Mouse (Mus musculus) hindbrain, embryonic 12.5 days (tissue): ENCODE measurements at regions not wholly inside any gene's neighbourhood (a gene's known extent, or its start where the extent isn't known, plus 50 kb on each side); places are given as distances from the start of the nearest gene placed in this dataset.
"Not testable (repeated sequence)": the region's sequence is repeated elsewhere in the genome, so short reads cannot be mapped to it uniquely, and the experiment has no call there.

Experiments
- ATAC-seq: fragments of 200-750 bp; cut with Nextera tagmentation; 2 replicates; pipeline ENCODE4 v1.8.0; 2017; ENCODE audit warnings: moderate TSS enrichment; ENCODE audit not compliant: low FRiP score
- H3K27ac ChIP-seq: fragments of 300-500 bp; sonication (generic); 2 replicates; pipeline ENCODE4 v1.5.1; 2016; ENCODE audit warnings: mild to moderate bottlenecking
- H3K27me3 ChIP-seq: fragments of 300-500 bp; sonication (generic); 2 replicates; pipeline ENCODE4 v1.6.1; 2016; ENCODE audit warnings: mild to moderate bottlenecking
- H3K36me3 ChIP-seq: fragments of 300-500 bp; sonication (generic); 2 replicates; pipeline ENCODE4 v1.6.1; 2016; ENCODE audit warnings: mild to moderate bottlenecking
- H3K4me1 ChIP-seq: fragments of 300-500 bp; sonication (generic); 2 replicates; pipeline ENCODE4 v1.6.1; 2016
- H3K4me2 ChIP-seq: fragments of 300-500 bp; sonication (generic); replicated peaks from 2 replicates; pipeline ENCODE4 v1.6.1; 2016; ENCODE audit warnings: mild to moderate bottlenecking
- H3K4me3 ChIP-seq: fragments of 300-500 bp; sonication (generic); 2 replicates; pipeline ENCODE4 v1.5.1; 2016; ENCODE audit warnings: mild to moderate bottlenecking
- H3K9ac ChIP-seq: fragments of 300-500 bp; sonication (generic); 2 replicates; pipeline ENCODE4 v1.6.1; 2016; ENCODE audit warnings: mild to moderate bottlenecking, moderate library complexity
- H3K9me3 ChIP-seq: fragments of 300-500 bp; sonication (generic); replicated peaks from 2 replicates; pipeline ENCODE4 v1.6.1; 2016; ENCODE audit warnings: mild to moderate bottlenecking
- WGBS: fragments of 180-500 bp; shearing (Covaris S2); methylation state at CpG from one replicate; pipeline ENCODE4 v1.1.7; 2016; 5-methylcytosine and 5-hydroxymethylcytosine counted together

DNA sequence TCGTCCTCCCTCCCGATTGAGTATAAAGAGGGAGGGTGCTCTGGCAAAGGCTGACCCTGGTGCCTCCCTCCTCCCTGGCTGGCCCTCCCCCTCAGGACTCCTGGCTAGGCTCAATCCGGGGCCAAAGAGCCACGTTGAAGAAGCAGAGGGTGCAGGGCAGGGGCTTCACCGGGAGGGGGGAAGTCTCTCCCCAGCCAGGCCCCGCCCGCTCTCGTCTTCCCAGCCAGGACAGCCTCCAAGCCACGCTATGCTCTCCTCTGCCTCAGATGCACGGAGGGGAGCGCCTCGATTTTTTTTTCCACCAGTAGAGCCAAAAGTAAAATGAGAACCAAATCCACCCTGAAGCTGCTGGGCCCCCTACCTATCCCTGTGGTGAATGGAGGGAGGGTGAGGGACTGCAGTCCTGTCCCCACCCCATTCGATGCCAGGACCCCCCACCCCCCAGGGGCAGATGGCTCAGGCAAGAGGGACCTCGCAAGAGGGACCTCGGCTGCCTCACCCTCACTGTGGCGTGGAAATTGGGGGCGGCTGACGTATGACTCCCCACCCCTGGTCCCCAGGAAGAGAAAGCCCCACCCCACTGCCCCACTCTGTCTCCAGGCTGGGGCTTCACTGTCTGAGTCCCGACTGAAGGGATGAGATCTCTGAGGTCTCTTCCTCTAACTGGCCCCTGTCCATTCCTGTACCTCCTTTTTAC, 53.2 kb upstream of the Col1a1 start:
- H3K4me1 ChIP-seq = peaks cover 31% of the 10 kb centered on the region
- H3K9me3 ChIP-seq = no peaks in the 10 kb centered on the region
- peak overlapping the region; percentile 40 for H3K4me2 ChIP-seq
- no peak for ATAC-seq
- 0 out of 2 replicates have a peak overlapping the region, but pooled peaks have one; percentile 13 for H3K9ac ChIP-seq
- peak overlapping the region; percentile 77 for H3K27ac ChIP-seq
- WGBS = 2% methylated on average over 17 of the region's 19 CpGs
- H3K27me3 ChIP-seq = peaks cover 50% of the 10 kb centered on the region
- no peaks in the 10 kb centered on the region for H3K36me3 ChIP-seq
- H3K4me3 ChIP-seq = peak overlapping the region; percentile 1; the same call in 1 of the 2 replicates

GRCm38 (mm10) chr11:94881982-94882686, 53.9 kb upstream of the Col1a1 start:
- Histone ChIP-seq H3K4me3 (no peak overlapping the region; the same call in 1 of the 2 replicates), H3K4me2 (peak overlapping the region; percentile 40), H3K27ac (peak overlapping the region; percentile 77), H3K4me1 (peaks cover 32% of the 10 kb centered on the region), H3K36me3 (no peaks in the 10 kb centered on the region), H3K27me3 (peaks cover 50% of the 10 kb centered on the region), H3K9me3 (no peaks in the 10 kb centered on the region), H3K9ac (no peak overlapping the region)
- no peak for ATAC-seq
- 24% methylated on average over 8 of the region's 9 CpGs for WGBS

- WGBS = 3% methylated on average over 27 of the region's 27 CpGs
- H3K27me3 ChIP-seq = peaks cover 50% of the 10 kb centered on the region
- peaks cover 32% of the 10 kb centered on the region for H3K4me1 ChIP-seq
- no peaks in the 10 kb centered on the region for H3K36me3 ChIP-seq
- H3K9me3 ChIP-seq = no peaks in the 10 kb centered on the region
- no peak for ATAC-seq
- H3K27ac ChIP-seq = peak overlapping the region; percentile 77
- no peak overlapping the region for H3K9ac ChIP-seq
- H3K4me3 ChIP-seq = peak overlapping the region; percentile 23
- peak overlapping the region; percentile 43 for H3K4me2 ChIP-seq
Observed at GRCm38 (mm10) chr11:94880896-94881840, 54.9 kb upstream of the Col1a1 start.

DNA sequence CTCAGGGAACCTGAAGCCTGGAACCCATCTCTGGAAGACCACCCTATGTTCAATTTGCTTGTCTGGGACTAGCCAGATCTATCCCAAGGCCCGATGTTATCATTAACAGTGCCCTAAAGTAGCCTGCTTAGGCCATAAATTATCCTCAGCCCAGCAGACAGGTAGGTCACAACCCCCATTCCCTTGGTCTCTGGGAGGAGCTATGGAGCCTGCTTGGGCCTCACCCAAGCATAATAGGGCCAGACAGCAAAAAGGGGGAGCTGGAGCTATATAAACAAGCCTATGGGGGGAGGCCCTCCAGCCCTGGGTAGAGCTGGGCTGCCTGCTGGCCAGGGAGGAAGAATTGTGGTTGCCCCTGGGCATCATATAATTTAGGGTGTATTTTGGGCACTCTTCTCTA, 59.3 kb upstream of the Col1a1 start:
- no peak for ATAC-seq
- peaks cover 34% of the 10 kb centered on the region for H3K4me1 ChIP-seq
- 67% methylated on average over 1 of the region's 1 CpGs for WGBS
- no peak overlapping the region for H3K4me2 ChIP-seq
- no peak overlapping the region for H3K27ac ChIP-seq
- H3K4me3 ChIP-seq = no peak overlapping the region
- peaks cover 54% of the 10 kb centered on the region for H3K27me3 ChIP-seq
- H3K36me3 ChIP-seq = no peaks in the 10 kb centered on the region
- H3K9me3 ChIP-seq = no peaks in the 10 kb centered on the region
- no peak overlapping the region for H3K9ac ChIP-seq

DNA sequence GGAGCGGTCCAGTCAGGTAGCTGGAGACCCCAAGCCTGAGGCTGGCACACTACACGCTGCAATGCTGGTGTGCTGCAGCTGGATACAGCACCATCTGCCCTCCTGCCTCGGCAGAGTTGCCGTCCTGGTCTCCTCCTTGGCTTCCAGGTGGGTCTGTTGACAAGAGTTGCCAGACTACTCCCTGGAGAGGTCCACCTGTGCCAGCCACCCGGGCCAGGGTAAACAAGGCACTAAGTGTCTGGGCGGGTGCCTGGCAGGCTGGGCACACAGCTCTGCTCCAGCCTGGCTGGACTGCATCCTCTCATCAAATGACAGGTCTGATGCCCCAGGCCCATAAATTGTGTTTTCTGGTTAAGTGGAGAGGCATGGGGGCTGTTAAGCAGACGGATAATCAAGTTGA, 61.0 kb upstream of the Col1a1 start:
- WGBS = 70% methylated on average over 7 of the region's 7 CpGs
- Histone ChIP-seq H3K9ac (no peak overlapping the region), H3K27ac (no peak overlapping the region), H3K36me3 (no peaks in the 10 kb centered on the region), H3K4me2 (no peak overlapping the region), H3K27me3 (peaks cover 39% of the 10 kb centered on the region), H3K4me3 (no peak overlapping the region), H3K4me1 (peaks cover 24% of the 10 kb centered on the region), H3K9me3 (no peaks in the 10 kb centered on the region)
- no peak for ATAC-seq

GRCm38 (mm10) chr11:94874155-94874561, 61.9 kb upstream of the Col1a1 start:
- Histone ChIP-seq H3K4me2 (peak overlapping the region; percentile 52; the same call in 1 of the 2 replicates), H3K27me3 (peaks cover 38% of the 10 kb centered on the region), H3K4me3 (no peak overlapping the region), H3K27ac (no peak overlapping the region), H3K4me1 (peaks cover 24% of the 10 kb centered on the region), H3K9me3 (no peaks in the 10 kb centered on the region), H3K9ac (no peak overlapping the region; the same call in 1 of the 2 replicates), H3K36me3 (no peaks in the 10 kb centered on the region)
- WGBS = 13% methylated on average over 7 of the region's 7 CpGs
- ATAC-seq = no peak; the same call in 1 of the 2 replicates

DNA sequence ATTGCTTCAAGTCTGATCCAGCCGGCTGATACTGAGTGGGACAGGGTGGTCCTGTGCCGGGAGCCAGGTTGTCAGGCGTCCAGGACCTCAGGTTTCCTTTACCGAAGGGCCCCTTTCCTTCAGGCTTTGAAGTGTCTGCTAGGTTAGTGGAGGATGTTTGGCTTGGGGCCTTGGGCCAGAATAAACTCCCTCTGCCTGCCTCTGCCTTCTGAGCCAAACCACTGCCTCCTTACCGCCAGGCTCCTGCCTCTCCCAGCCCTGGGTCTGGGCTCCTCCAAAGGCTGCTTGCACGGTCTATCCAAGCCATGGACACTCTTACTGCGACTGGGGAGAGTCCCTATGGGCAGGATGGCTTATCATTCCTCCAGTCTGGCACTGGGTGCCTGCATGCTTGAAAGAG, 62.3 kb upstream of the Col1a1 start:
- 11% methylated on average over 7 of the region's 7 CpGs for WGBS
- Histone ChIP-seq H3K36me3 (no peaks in the 10 kb centered on the region), H3K4me3 (no peak overlapping the region), H3K9ac (no peak overlapping the region), H3K27me3 (peaks cover 38% of the 10 kb centered on the region), H3K4me2 (peak overlapping the region; percentile 52; the same call in 1 of the 2 replicates), H3K27ac (no peak overlapping the region), H3K4me1 (peaks cover 24% of the 10 kb centered on the region), H3K9me3 (no peaks in the 10 kb centered on the region)
- ATAC-seq = no peak; the same call in 1 of the 2 replicates

DNA sequence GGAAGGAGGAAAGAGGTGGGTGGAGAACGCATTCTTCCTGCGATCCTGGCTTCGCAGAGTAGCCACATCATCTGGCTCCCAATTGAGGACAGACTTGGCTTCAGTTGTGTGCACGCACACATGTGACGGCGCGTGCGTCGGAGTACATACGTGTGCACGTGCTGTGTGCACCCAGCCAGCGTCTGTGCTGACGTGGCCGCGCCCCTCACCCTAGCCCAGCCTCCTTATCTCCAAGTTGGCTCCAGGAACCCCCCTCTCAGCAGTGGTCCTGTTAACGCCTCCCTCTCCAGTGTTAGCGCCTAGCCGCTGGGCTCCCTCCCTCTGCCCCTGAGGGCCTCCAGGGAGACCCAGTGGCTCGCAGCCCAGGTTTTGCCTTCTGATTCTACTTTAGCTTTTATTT, 63.1 kb upstream of the Col1a1 start:
- Histone ChIP-seq H3K9ac (peak overlapping the region; percentile 41; the same call in 1 of the 2 replicates), H3K9me3 (no peaks in the 10 kb centered on the region), H3K36me3 (no peaks in the 10 kb centered on the region), H3K4me1 (peaks cover 21% of the 10 kb centered on the region), H3K4me2 (peak overlapping the region; percentile 52), H3K27ac (no peak overlapping the region), H3K27me3 (peaks cover 38% of the 10 kb centered on the region), H3K4me3 (peak overlapping the region; percentile 26)
- 3% methylated on average over 19 of the region's 19 CpGs for WGBS
- ATAC-seq = no peak

- Histone ChIP-seq H3K27ac (no peak overlapping the region), H3K4me3 (no peak overlapping the region), H3K27me3 (peaks cover 35% of the 10 kb centered on the region), H3K9me3 (no peaks in the 10 kb centered on the region), H3K9ac (no peak overlapping the region), H3K4me1 (peaks cover 19% of the 10 kb centered on the region), H3K4me2 (no peak overlapping the region), H3K36me3 (no peaks in the 10 kb centered on the region)
- WGBS = 0% methylated on average over 1 of the region's 1 CpGs
- ATAC-seq = no peak
Observed at GRCm38 (mm10) chr11:94870341-94870740, 65.7 kb upstream of the Col1a1 start.

GRCm38 (mm10) chr11:94869866-94870265, 66.2 kb upstream of the Col1a1 start:
- Histone ChIP-seq H3K27me3 (peaks cover 30% of the 10 kb centered on the region), H3K4me1 (peaks cover 19% of the 10 kb centered on the region)
- not testable (repeated sequence) for H3K9ac ChIP-seq, ATAC-seq, H3K9me3 ChIP-seq, H3K27ac ChIP-seq, H3K4me3 ChIP-seq, H3K4me2 ChIP-seq, H3K36me3 ChIP-seq
- 21% methylated on average over 4 of the region's 4 CpGs for WGBS

DNA sequence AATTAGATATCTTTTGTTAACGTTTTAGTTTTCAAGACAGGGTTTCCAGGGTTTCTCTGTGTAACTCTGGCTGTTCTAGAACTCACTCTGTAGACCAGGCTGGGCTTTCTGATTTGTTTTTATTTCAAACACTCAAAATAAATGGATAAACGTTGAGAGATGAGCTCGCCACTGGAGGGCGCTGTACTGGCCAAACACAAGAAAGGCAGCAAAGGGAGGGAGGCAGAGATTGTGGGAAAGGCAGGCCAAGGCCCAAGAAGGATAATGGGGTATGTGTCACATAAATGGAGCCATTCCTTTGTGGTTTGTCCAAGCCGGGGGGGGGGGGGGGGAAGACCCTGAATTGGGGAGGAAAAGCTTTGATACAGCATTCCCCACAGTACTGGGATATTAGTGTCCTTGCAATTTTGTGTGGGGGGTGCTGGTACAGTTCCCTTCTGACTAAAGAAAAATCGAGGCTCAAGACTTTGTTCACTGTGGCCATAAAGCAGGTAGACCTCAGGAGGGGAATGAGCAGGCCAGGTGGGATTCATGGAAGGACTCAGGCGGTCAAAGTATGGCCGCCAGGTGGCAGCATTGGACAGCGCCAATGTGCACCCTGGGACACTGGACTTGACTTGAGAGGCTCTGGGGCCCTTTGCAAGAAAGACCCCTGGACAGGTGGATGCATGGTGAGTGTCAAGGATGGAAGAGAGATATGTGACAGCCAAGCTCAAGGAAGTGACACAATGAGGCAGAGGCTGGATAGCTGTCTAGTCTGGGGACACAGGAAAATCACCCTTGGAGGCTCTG, 69.7 kb upstream of the Col1a1 start:
- H3K4me2 ChIP-seq = no peak overlapping the region
- H3K36me3 ChIP-seq = no peaks in the 10 kb centered on the region
- H3K4me3 ChIP-seq = no peak overlapping the region
- H3K27me3 ChIP-seq = no peaks in the 10 kb centered on the region
- no peak overlapping the region for H3K9ac ChIP-seq
- H3K4me1 ChIP-seq = no peaks in the 10 kb centered on the region
- ATAC-seq = peak; percentile 46; the same call in 1 of the 2 replicates
- H3K9me3 ChIP-seq = no peaks in the 10 kb centered on the region
- H3K27ac ChIP-seq = no peak overlapping the region
- 13% methylated on average over 9 of the region's 9 CpGs for WGBS
